Mouse (Mus musculus) layer of hippocampus, adult 9-10 months (tissue): Measurements from ENCODE around the gene Ctps.
"Not testable (repeated sequence)": the region's sequence is repeated elsewhere in the genome, so short reads cannot be mapped to it uniquely, and the experiment has no call there.

Experiments used
- DNase-seq: peaks from one replicate; pipeline ENCODE4 v3.0.0; 2022; ENCODE audit warnings: low spot score

The Ctps gene

GRCm38 (mm10) chr4:120569486-120570437, at the start of gene Ctps:
Ctps (minus strand) TSS chr4:120570276.
- peak; percentile 81 for DNase-seq

GRCm38 (mm10) chr4:120616199-120617025, 46.3 kb upstream of the Ctps start:
- DNase-seq = no peak

- no peak for DNase-seq
These were observed 45.5 kb upstream of the Ctps start for GRCm38 (mm10) chr4:120615528-120616081.

DNA sequence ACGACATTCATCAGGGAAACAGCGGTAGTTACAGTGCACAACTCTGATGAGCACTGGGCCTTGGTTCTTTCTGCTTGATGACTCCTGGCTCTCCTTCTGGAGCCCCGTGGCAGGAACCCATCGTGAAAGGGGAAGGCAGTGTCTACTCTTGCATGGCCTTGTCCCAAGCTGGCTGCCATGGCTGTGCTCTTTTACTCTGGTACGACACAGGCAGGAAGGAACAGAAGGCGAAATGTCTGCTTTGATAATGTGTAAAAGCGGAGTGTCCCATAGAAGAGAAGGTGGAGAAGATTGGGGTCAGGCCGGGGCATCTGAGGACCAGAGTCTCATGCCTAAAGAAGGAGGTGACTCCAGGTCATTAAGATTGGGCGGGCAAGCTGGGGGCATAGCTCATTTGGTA, 44.6 kb upstream of the Ctps start:
- DNase-seq = no peak

DNA sequence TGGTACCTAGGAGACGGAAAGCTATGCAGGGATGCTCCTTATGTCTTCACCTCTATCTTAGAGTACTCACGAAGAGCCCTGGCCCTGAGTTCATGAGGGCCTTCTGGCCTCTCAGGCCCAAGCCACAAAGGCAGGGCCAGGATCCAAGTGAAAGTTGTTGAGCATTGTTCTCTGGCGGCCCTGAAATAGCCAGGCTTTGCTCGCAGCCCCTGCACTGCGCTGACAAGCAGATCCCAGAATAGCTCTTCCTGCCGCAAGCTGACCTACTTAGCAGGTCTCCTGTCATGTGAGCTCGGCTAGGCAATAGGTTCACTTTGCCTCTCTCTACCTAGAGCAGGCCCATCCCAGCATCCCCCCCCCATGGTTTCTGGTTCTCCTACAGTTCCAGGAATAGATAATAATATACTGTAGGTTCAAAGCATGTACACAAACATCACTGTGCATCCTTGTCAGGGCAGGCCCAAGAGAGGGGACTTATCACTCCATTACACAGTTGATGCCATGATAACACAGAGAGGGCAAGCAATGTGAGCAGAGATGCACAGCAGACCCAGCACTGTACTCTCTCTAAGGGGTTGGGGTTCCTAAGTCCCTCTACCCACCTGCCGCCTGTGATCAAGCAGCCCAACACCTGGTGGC, 43.7 kb upstream of the Ctps start:
- DNase-seq = no peak

DNA sequence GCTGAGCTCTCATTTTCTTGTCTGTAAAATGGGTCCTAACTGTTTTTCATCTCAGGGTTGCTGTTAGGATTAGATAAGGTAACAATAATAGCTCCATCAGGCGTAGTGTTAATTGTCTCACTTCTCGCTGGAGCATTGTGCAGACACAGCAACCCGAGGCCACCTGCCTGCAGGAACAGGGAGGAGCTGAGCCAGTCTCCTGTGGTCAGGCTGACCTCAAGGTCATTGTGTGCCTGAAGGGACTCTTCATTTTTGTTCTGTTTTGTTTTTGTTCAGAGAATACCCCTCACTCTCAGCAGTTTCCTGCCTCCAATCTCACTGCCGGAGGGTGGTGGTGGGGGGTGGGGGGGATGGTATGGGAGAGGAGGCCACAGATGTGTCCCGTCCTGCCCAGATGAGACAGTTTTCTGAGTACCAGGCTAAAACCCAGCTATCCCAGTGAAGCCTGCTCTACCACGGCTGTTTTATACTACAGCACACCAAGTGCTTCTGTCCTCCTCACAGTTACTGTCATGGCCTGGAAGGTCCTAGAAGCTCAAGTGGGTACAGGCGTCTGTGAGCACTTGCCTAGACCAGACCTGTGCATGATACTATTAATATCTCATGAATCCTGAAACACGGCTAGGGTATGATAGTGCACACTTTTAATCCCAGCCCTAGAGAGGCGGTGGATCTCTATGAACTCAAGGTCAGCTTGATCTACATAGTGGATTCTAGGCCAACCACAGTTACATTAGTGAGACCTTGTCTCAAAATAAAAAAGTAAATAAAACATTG, 42.4 kb upstream of the Ctps start:
- DNase-seq = no peak

- DNase-seq = no peak
These were observed 40.9 kb upstream of the Ctps start for GRCm38 (mm10) chr4:120611005-120611404.

GRCm38 (mm10) chr4:120606941-120607340, 36.9 kb upstream of the Ctps start:
- no peak for DNase-seq

GRCm38 (mm10) chr4:120602669-120603068, 32.6 kb upstream of the Ctps start:
- no peak for DNase-seq

GRCm38 (mm10) chr4:120601774-120602173, 31.7 kb upstream of the Ctps start:
- DNase-seq = no peak

GRCm38 (mm10) chr4:120598922-120599321, 28.8 kb upstream of the Ctps start:
- no peak for DNase-seq

GRCm38 (mm10) chr4:120596210-120596609, 26.1 kb upstream of the Ctps start:
- DNase-seq = not testable (repeated sequence)

GRCm38 (mm10) chr4:120590973-120591372, 20.9 kb upstream of the Ctps start:
- DNase-seq = no peak

GRCm38 (mm10) chr4:120589815-120590422, 19.8 kb upstream of the Ctps start:
- DNase-seq = no peak

DNA sequence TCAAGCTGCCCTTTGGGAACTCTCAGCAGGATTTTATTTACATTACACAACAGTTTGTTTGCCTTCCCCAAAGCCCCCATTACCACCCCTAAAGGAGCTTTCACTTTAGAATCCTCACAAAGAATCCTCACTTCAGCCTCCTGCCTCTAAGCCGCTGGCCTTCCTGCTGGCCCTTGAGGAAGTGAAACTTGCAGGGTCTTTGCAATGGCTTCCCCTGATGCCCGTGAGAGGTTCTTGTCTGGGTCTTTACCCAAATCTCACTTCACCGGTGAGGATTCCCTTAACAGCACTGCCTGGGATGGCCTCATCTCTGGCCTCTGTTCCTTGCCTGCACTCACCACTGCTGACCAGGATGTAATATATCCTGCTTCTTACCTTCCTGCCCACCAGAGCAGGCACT, 19.0 kb upstream of the Ctps start:
- no peak for DNase-seq

DNA sequence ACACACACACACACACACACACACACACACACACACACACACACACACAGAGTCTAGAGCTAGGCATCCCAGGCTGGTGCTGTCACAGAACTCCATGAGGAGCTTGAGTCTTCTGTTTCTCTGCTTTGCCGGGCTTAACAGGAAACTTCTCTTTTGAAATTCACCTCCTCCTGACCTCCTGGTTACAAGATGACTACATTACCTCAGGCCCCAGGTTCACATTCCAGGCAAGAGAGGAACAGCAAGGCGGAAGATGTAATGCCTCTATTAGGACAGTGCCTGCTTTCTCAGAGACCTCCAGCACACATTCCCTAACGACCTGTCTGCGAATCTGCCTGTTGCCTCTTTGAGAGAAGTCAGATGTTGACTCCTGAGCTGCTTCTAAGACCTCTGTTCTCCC, 18.4 kb upstream of the Ctps start, which contains the start of gene Gm8439:
Gm8439 (plus strand) TSS at position 301 of the 400 bp plus-strand sequence.
- DNase-seq = no peak

- DNase-seq = no peak
These were observed 16.9 kb upstream of the Ctps start for GRCm38 (mm10) chr4:120586986-120587385.

DNA sequence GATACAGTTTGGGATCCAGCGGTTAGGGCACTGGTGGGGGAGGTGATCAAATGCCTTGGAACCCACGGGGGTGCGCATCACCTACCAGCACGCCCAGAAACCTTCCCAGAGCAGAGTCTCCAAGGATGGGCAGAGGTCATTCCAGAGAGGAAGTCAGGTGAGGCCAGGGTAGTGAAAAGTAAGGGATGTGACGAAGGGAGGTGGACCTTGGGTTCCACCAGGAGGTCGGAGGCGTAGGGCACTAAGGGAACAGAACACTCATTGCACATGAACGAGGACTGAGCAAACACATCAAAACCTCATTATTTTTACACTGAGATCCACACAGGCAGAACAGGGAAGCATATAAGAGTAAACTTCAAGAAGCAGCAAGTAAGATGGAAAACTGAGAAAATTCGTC, 11.6 kb upstream of the Ctps start:
- no peak for DNase-seq

GRCm38 (mm10) chr4:120580894-120581293, 10.8 kb upstream of the Ctps start:
- DNase-seq = no peak

GRCm38 (mm10) chr4:120571691-120572090, 1.6 kb upstream of the Ctps start:
- DNase-seq = no peak

DNA sequence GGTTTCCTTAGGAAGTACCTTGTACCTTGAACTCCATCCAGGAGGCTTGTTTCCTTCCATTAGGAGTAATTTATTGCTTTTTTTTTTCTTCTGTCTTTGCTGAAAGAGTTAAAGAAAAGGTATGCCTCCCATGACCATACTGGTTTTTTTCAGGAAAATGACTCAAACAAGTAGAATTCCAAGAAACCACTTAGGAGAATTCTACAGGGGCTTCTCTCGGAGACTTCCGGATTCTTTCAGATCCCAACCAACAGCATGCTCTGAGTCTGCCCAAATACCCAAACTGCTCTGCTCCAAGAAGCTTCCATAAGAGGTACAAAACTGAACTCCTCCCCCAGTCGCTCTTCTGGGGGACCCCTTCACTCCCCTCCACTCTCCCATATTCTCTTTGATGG, 991 bp upstream of the Ctps start:
- no peak for DNase-seq
